Mouse (Mus musculus) spleen, adult 12 weeks (tissue): Measurements from ENCODE around the gene Palm2.

ENCODE experiments used
- DNase-seq: peaks from one replicate; pipeline ENCODE4 v3.0.0; 2022; ENCODE audit warnings: low spot score

Palm2 gene

GRCm38 (mm10) chr4:57514003-57514937 lies 80.2 kb downstream of the Palm2 start:
- DNase-seq: no peak

- DNase-seq: no peak
Observed at GRCm38 (mm10) chr4:57515356-57515755, 81.3 kb downstream of the Palm2 start.

GRCm38 (mm10) chr4:57523456-57523855 lies 89.4 kb downstream of the Palm2 start:
- DNase-seq: no peak

- DNase-seq: no peak
Observed at GRCm38 (mm10) chr4:57524461-57524860, 90.4 kb downstream of the Palm2 start.

- DNase-seq: no peak
Observed at GRCm38 (mm10) chr4:57525221-57526011, 91.4 kb downstream of the Palm2 start.

GRCm38 (mm10) chr4:57528296-57528695 lies 94.2 kb downstream of the Palm2 start:
- no peak for DNase-seq

GRCm38 (mm10) chr4:57533686-57534085 lies 99.6 kb downstream of the Palm2 start:
- DNase-seq: no peak

- DNase-seq: no peak
Observed at GRCm38 (mm10) chr4:57534232-57534631, 100.2 kb downstream of the Palm2 start.

- no peak for DNase-seq
Observed at GRCm38 (mm10) chr4:57535087-57535486, 101.0 kb downstream of the Palm2 start.

- DNase-seq: no peak
Observed at GRCm38 (mm10) chr4:57538029-57538688, 104.1 kb downstream of the Palm2 start.

GRCm38 (mm10) chr4:57543692-57544256 lies 109.7 kb downstream of the Palm2 start:
- no peak for DNase-seq

- DNase-seq: no peak
Observed at GRCm38 (mm10) chr4:57547785-57548184, 113.7 kb downstream of the Palm2 start.

GRCm38 (mm10) chr4:57550216-57550615 lies 116.2 kb downstream of the Palm2 start:
- DNase-seq: no peak

GRCm38 (mm10) chr4:57557102-57557501 lies 123.1 kb downstream of the Palm2 start:
- no peak for DNase-seq

- DNase-seq: no peak
Observed at GRCm38 (mm10) chr4:57559438-57559837, 125.4 kb downstream of the Palm2 start.

GRCm38 (mm10) chr4:57560010-57560409 lies 126.0 kb downstream of the Palm2 start:
- no peak for DNase-seq

- no peak for DNase-seq
Observed at GRCm38 (mm10) chr4:57561055-57561454, 127.0 kb downstream of the Palm2 start.

- DNase-seq: no peak
Observed at GRCm38 (mm10) chr4:57565283-57565682, 131.2 kb downstream of the Palm2 start.

GRCm38 (mm10) chr4:57565811-57566210 lies 131.8 kb downstream of the Palm2 start:
- no peak for DNase-seq

GRCm38 (mm10) chr4:57567666-57568206 lies 133.7 kb downstream of the Palm2 start, which contains the start of gene Pakap:
Pakap (plus strand) TSS chr4:57568179.
- DNase-seq: no peak

GRCm38 (mm10) chr4:57568268-57569068 lies 134.4 kb downstream of the Palm2 start:
- DNase-seq: no peak
